Mouse (Mus musculus): ENCODE measurements around the gene Rpl37a. TPM values are rescaled to one million over a fixed set of nuclear protein-coding genes. Genes with fewer than 3 reads are reported as not detected.
A peak's percentile ranks its signal among the peaks of the same experiment; 100 is the strongest.

The Rpl37a gene
- 100 to 1,000 TPM; 594 to 696 (median 662) TPM for total RNA-seq (2022)

DNA sequence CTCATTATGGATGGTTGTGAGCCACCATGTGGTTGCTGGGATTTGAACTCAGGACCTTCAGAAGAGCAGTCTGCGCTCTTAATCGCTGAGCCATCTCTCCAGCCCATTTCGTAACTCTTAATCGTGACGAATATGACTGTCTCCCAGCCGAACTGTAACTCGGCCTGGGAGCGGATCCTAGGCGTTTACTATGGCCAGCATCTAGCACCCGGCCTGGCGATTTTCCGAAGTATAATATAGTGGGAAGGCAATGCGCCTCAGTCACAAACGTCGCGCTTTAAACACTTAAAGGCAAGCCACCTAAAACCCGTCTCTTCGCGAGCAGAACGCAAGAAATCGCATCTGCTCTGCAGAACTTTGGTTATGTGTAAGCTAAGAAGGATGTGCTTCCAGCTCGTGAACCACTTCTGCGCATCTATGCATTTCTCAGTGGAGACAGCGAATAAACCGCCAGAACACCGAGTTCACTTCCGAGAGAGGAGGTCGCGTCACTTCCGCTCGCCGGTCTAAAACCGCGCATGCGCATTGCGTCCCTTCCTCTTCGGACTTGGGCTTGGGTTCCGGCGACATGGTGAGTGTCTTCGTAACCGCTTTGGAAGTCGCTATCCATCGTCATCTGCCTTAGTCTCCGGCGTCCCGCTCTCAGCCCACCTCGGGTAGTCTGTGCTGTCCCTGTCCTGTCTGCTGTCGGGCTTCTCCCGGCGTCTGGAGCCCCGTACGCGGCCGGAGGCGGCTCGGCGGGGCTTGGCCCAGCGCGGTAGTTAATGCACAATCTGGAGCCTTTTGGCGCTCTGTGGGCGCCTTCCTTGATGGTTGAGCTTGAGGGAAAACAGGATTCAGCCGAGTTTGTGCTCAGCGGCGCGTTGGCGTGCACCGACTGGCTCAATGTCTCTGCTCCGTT is at the start of gene Rpl37a:
Gene Rpl37a, plus strand, starts transcription at position 538 of the 901 bp plus-strand sequence.
- peak; percentile 96 for DNase-seq (ENCODE audit: low spot score)

DNA sequence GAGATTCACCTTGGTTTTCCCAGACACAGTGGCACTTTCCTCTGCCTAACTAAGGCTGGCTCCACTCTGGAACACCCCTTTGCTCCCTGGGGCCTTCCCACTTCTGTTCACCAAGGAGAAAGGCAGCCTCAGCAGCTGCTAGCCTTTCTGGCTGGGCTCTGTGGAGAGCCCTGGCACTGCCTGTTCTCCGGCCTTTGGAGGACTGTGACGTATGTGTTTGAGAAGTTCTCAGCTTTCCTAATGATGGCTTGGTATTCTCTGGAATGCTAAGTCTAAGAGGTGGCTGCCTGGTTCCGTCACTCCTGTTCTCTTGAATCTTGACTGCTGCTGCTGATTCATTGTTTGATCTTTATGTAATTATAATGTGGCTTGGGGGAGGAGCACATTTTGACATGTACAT is 38.0 kb upstream of the Rpl37a start:
- DNase-seq (ENCODE audit: low spot score), result no peak

- no peak for DNase-seq (ENCODE audit: low spot score)
Observed at GRCm38 (mm10) chr1:72696256-72696655, 14.8 kb upstream of the Rpl37a start.

- no peak for DNase-seq (ENCODE audit: low spot score)
Observed at GRCm38 (mm10) chr1:72698651-72699050, 12.4 kb upstream of the Rpl37a start.

GRCm38 (mm10) chr1:72700479-72700878 is 10.6 kb upstream of the Rpl37a start, which contains the start of gene Ankar:
Ankar (minus strand) TSS chr1:72700579.
- DNase-seq (ENCODE audit: low spot score), result no peak

DNA sequence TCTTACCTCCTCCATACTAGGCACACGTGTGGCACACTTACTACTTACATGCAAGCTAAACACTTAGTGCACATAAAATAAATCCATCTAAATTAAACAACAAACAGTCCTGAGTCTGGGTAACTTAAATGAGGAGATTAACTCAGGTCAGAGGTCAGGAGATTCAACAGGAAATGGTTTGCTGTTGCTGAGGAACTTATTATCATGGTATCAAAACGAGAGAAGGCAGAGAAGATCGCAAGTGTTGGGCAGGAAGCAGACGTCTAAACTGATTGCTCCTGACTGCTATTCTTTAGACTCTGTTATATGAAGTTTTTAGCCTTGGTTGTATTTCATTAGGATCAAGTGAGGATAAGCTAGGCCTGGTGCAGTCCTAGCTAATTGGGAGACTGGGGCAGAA is 3.6 kb upstream of the Rpl37a start:
- no peak for DNase-seq (ENCODE audit: low spot score)

- peak; percentile 8 for DNase-seq (ENCODE audit: low spot score)
Observed at GRCm38 (mm10) chr1:72711684-72712083, 594 bp downstream of the Rpl37a start.

DNA sequence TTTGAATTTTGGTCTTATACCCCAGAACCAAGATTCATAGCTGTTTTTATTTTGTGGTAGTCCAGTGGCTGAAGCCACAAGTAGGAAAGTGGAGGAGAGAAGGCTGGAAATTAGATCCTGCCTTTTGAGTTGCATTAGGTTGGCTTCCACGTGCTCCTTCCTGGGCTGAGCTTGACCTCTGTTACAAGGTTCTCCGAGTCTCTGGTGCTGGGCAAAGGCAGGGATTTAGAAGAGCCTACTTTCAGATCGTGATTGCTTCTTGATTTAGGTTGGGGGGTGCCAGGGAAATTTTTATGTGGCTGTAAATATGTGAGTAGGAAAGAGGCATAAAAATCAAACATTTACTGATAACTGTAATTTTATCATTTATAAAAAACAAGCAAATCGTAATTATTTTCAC is 3.5 kb downstream of the Rpl37a start:
- DNase-seq (ENCODE audit: low spot score), result no peak

DNA sequence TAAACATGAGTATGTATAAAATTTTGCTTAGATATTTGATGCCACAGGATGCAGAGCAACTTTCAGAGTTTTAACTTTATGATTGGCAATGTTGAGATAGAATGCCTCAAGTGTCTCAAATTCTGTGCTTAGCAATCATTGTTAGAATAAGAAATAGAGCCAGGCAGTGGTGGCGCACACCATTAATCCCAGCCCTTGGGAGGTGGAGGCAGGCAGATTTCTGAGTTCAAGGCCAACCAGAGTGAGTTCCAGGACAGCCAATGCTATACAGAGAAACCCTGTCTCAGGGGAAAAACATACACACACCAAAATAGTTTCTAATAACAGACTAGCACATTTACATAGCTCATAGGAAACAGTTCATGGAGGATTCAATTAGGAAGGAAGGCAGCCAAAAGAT is 4.0 kb downstream of the Rpl37a start:
- no peak for DNase-seq (ENCODE audit: low spot score)

DNA sequence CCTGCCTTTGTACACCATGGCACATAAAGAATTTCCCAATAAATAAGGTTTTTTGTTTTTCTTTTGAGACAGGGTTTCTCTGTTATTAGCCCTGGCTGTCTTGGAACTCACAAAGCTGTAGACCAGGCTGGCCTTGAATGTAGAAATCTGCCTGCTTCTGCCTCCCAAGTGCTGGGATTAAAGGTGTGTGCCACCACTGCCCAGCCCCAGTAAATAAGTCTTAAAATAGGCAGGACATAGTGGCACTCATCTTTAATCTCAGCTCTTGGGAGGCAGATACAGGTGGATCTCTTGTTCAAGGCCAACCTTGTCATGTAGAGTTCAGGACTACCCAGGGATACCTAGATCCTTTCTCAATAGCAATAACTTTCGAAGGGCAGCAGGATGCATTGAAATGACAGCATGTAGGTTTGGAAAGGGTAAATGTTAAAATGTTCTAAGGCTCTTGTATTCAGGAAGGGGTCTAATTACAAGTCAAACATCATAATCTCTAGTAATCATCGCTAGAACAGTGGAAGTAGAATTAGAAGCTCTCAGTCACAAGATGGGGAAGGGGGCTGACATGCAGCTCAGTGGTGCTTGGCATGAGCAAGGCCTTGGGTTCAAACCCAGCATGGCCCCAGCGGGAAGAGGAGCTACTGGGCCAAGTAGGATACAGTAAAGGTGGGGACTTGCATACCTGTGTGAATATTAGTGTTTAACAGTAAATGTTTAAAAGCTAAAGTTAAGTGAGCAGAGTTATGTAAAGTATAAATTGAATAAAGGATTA is 4.7 kb downstream of the Rpl37a start:
- no peak for DNase-seq (ENCODE audit: low spot score)

DNA sequence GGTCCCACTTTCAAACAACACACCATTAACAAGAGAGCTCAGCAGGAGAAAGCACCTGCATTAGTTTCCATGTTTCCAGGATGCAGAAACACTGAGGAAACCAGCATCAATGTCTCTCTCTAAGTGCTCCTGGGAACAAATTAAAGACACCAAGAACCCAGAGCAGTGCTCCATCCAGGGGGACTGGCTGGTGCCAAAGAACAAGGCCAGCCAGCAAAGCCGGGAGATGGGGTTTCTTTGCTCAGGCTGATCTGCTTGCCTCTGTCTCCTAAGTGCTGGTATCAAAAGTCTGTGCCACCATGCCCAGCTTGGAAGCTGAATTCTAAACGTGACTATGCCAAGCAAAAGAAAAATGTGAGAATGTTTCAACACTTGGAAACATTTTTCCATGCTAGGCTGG is 5.3 kb downstream of the Rpl37a start:
- no peak for DNase-seq (ENCODE audit: low spot score)

DNA sequence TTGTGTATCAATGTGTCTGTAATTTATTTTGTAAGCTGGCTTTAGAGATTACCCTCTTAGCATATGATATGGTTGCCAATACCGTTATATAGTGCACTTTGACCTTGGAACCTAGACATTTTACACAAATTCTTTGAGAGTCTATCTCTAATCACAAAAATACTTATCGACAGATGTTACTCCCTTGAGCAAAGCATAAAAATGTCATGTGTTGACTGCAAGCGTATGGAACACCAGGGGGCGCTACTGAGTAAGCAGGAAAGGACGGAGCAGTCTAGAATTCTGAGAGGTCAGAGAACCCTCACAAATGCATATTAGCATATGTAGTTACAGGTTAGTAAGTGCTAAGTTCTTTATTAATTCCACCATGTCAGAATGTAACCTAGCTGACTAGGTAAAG is 5.8 kb downstream of the Rpl37a start:
- DNase-seq (ENCODE audit: low spot score), result peak; percentile 68

DNA sequence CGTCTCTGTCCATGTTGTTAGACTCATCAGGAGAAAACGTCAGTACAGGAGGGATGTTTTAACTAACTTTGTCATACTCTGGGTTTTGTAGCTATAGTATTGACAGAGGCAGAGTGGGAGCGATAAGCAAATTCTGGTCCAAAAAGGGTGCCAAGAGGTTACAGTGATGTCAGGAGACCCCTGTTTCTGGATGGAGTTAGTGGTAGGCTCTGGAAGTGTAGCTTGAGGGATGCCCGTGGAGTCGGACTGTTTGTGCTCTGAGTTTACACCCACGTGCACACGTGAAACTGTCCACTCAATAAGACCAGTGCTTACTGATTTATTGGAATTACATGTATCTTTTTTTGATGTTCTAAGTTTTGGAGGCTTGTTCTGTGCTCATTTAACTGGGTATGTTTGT is 6.5 kb downstream of the Rpl37a start:
- no peak for DNase-seq (ENCODE audit: low spot score)

DNA sequence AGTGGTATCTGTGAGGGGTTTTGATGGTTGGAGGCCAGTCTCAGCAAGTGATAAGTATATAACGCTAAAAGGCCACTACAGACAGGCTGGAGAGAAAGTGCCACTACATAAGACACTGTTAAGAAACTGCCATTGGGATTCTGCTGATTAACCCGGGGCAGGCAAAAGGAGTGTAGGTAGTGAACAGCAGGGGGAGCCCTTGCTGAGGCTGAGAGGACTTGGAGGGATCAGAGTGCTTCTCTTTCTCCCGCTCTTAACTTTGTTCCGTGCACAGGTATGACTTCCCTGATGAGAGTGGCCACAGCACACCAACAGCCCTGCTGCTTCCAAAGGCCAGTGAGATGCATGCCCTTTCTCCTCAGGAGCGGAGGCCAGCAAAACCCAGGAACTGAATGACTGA is 7.8 kb downstream of the Rpl37a start:
- DNase-seq (ENCODE audit: low spot score), result peak; percentile 32

DNA sequence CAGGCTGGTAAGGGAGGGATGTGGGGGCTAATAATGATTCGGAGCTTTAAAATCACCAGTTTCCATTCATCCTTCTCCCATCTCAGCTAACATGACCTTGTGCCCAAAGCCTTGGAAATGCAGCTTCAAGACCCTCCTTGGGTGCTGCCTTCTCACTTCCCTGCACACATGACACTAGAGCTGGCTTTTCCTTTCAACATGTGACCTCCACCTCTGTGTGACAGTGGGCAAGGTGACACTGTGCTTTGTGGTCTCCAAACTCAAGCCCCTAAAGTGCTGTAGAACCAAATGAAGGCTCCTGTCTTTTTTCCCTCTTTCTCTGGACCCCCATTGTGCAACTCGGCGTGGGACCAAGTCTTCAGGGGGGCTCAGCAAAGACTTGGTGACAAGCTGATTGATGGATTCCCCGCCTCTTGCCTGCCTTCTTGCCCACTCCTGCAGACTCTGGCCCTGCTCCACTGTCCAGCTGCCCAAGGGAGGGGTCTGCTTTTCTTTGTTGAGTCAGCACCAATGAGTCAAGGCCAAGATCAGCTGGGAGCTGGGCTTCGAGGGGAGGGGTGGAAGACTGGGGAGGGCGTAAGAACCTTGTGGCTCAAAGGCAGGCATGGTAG is 9.1 kb downstream of the Rpl37a start:
- DNase-seq (ENCODE audit: low spot score), result no peak

DNA sequence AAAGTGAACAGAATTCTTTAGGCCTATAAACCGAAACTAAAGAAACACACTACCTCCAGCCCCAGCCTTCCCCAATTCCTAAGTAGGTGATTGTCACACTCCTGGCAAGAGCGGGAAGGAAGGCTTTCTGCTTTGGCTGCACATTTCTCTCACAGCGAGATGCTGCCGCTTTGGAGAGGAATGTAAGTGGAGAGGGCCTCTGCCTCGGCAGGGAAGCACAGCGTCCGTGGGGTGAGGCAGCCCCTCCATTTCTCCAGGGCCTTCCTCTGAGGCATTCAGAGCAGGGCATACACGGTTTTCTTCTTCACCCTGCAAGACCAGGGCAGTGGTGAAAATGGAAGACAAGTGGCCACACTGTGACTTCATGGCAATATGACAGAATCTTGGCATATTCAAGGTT is 11.6 kb downstream of the Rpl37a start:
- no peak for DNase-seq (ENCODE audit: low spot score)

DNA sequence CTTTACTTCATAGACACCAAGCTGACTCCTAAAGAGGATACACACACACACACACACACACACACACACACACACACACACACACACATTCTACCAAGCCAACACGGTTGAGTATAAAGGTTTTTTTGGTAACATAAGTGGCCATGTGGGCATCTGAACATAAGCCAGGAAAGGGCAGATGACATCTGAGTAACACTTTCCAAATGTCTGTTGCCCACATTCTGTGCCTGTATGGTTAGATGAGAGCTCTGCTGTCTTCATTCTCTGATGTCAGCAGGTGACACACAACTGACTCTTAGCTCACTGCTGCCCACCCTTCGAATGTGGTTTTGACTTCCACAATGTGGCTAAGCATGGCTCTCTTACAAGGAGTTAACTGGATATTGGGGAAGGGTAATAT is 13.3 kb downstream of the Rpl37a start:
- no peak for DNase-seq (ENCODE audit: low spot score)

DNA sequence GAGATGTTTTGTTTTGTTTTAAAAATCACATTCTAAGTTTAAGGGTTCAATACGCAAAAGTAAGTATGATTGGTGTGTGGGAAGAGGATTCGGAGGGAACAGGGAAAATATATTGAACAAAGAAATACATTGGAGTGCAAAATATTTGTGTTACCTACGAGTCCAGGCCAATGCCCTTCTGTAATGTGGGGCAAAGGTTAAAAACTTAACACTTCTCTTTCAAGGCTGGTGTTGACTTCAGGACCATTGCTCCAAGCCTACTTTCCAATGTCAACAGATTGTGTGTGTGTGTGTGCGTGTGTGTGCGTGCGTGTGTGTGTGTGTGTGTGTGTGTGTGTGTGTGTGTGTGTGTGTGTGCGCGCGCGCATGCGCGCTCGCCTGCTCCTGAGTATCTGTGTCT is 14.9 kb downstream of the Rpl37a start:
- DNase-seq (ENCODE audit: low spot score), result no peak

DNA sequence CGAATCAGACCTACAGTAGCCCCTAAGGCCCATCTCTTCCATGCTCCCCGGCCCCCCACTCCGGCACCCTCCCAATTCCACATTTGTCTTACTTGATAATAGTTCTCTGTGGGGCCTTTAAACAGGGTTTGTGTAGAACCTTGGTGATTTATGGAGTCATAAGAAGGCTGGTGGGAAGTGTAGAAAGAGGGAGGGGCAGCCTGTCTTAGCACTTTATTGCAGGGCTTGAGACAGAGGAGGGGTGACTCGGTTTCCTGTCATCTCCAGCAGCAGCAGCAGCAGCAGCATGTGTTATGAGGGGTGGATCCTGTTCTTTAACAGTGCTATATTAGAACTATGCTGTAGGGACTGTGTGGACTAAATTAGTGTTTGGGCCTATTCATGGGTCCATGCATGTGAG is 17.7 kb downstream of the Rpl37a start:
- no peak for DNase-seq (ENCODE audit: low spot score)

GRCm38 (mm10) chr1:72730126-72730525 is 19.0 kb downstream of the Rpl37a start:
- no peak for DNase-seq (ENCODE audit: low spot score)

DNA sequence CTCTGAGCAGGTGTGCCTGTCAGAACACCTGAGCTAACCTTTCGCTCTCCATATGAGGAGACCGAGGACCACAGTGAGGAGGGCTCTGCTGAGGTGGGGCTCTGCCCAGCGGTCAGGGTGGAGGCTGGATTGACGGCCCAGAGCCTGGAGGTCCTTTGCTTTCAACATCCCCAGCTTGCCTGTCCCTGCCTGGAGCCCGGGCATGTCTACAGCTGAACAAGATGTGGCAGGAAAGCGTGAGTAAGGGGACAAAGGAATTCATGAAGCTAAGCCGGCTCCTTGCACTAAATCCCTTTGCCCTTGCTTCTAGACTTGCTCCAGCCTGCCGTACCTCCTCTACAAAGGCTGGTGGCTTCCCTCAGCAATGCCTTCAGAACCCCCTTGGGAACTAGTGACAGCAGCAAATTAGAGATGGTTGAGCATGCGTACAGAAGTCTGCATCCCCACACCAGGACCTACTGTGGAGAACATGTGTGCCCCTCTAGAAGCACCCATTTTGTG is 22.2 kb downstream of the Rpl37a start:
- DNase-seq (ENCODE audit: low spot score), result no peak
